Mouse (Mus musculus) megakaryocyte, embryonic 14.5 days (primary cell): ENCODE measurements at regions not wholly inside any gene's neighbourhood (a gene's known extent, or its start where the extent isn't known, plus 50 kb on each side); places are given as distances from the start of the nearest gene placed in this dataset.

Experiments used
- FLI1 ChIP-seq: IDR thresholded peaks from 2 replicates; pipeline ENCODE4 v1.6.1; 2012; ENCODE audit warnings: low read length, inconsistent platforms, mixed read lengths
- GATA1 ChIP-seq: IDR thresholded peaks from 3 replicates; pipeline ENCODE4 v1.6.1; 2012; ENCODE audit warnings: mixed read lengths, low read length, inconsistent platforms, borderline replicate concordance

GRCm38 (mm10) chr13:112134701-112135100 is 153.6 kb upstream of the Ankrd55 start:
- TF ChIP-seq GATA1 (no peak), FLI1 (no peak)
